Comparison of ENCODE assay signal across 27 mouse cellular contexts in genomic region chr1:73764611-73765333, GRCm38 (mm10).
DNase-seq lines count a peak whose midpoint lies in the region; ATAC-seq lines count a peak whose summit lies in the region.
"Had no signal": no experiment of that assay in that cellular context is flagged by ENCODE, and none has a peak within 500 bp of the region (broad histone marks: within the 10 kb centered on the region; RNA-seq: fewer than 3 reads in every experiment).

No protein-coding gene starts in this region.

- no peak overlapping the region for H3K4me3 ChIP-seq in heart, embryonic 12.5 days
- no peak overlapping the region for H3K4me3 ChIP-seq in midbrain, embryonic 14.5 days (replicated peaks; ENCODE audit: low read depth, low read length)
- no peak overlapping the region for H3K4me3 ChIP-seq in midbrain, embryonic 13.5 days (replicated peaks)
- H3K4me3 ChIP-seq in limb, embryonic 11.5 days (ENCODE audit: low read depth, low read length) = no peak overlapping the region
- H3K4me3 ChIP-seq: embryonic facial prominence, embryonic 12.5 days; kidney, embryonic 15.5 days; layer of hippocampus, adult 2 months; left cerebral cortex, adult 2 months; liver, embryonic 15.5 days had no signal

- no peak for ATAC-seq in heart, embryonic 12.5 days (ENCODE audit: insufficient number of reproducible peaks, low FRiP score)
- ATAC-seq in midbrain, embryonic 14.5 days (ENCODE audit: low FRiP score, low TSS enrichment) = no peak
- no peak for ATAC-seq in midbrain, embryonic 13.5 days
- ATAC-seq in limb, embryonic 11.5 days (ENCODE audit: insufficient number of reproducible peaks, low FRiP score, low TSS enrichment, low read depth) = 0 out of 2 replicates have a peak, but pooled peaks have one; percentile 47
- ATAC-seq: CD4-positive, CD25-positive, alpha-beta regulatory T cell, adult 4 months; forebrain, embryonic 16.5 days had no signal

- 43% methylated on average over 5 of the region's 5 CpGs for WGBS in heart, embryonic 12.5 days
- 36% methylated on average over 5 of the region's 5 CpGs for WGBS in midbrain, embryonic 14.5 days
- 54% methylated on average over 5 of the region's 5 CpGs for WGBS in midbrain, embryonic 13.5 days
- 30% methylated on average over 5 of the region's 5 CpGs for WGBS in limb, embryonic 11.5 days

- no peaks in the 10 kb centered on the region for H3K9me3 ChIP-seq in heart, embryonic 12.5 days (replicated peaks)
- H3K9me3 ChIP-seq in midbrain, embryonic 14.5 days (ENCODE audit: control insufficient read depth, low read length) = no peaks in the 10 kb centered on the region
- H3K9me3 ChIP-seq in midbrain, embryonic 13.5 days = no peaks in the 10 kb centered on the region
- H3K9me3 ChIP-seq in limb, embryonic 11.5 days (ENCODE audit: control insufficient read depth, low read length) = no peaks in the 10 kb centered on the region
- H3K9me3 ChIP-seq: embryonic facial prominence, embryonic 12.5 days; kidney, embryonic 15.5 days; liver, embryonic 15.5 days had no signal

- H3K27me3 ChIP-seq in heart, embryonic 12.5 days (replicated peaks) = no peaks in the 10 kb centered on the region
- no peaks in the 10 kb centered on the region for H3K27me3 ChIP-seq in midbrain, embryonic 14.5 days (ENCODE audit: control insufficient read depth, insufficient read depth, low read length)
- no peaks in the 10 kb centered on the region for H3K27me3 ChIP-seq in midbrain, embryonic 13.5 days
- no peaks in the 10 kb centered on the region for H3K27me3 ChIP-seq in limb, embryonic 11.5 days (ENCODE audit: control insufficient read depth, insufficient read depth, low read length)
- H3K27me3 ChIP-seq: embryonic facial prominence, embryonic 12.5 days; kidney, embryonic 15.5 days; liver, embryonic 15.5 days had no signal

- H3K9ac ChIP-seq in heart, embryonic 12.5 days = no peak overlapping the region
- H3K9ac ChIP-seq in midbrain, embryonic 14.5 days (replicated peaks; ENCODE audit: low read length) = no peak overlapping the region
- H3K9ac ChIP-seq in midbrain, embryonic 13.5 days (replicated peaks) = no peak overlapping the region
- no peak overlapping the region for H3K9ac ChIP-seq in limb, embryonic 11.5 days (ENCODE audit: low read length)
- H3K9ac ChIP-seq: embryonic facial prominence, embryonic 12.5 days; kidney, embryonic 15.5 days; liver, embryonic 15.5 days; lung, embryonic 14.5 days had no signal

- no peaks in the 10 kb centered on the region for H3K4me1 ChIP-seq in heart, embryonic 12.5 days (replicated peaks)
- H3K4me1 ChIP-seq in midbrain, embryonic 14.5 days (ENCODE audit: control insufficient read depth, insufficient read depth, low read length) = no peaks in the 10 kb centered on the region
- H3K4me1 ChIP-seq in midbrain, embryonic 13.5 days (replicated peaks) = no peaks in the 10 kb centered on the region; the same call in 1 of the 2 replicates
- H3K4me1 ChIP-seq in limb, embryonic 11.5 days (ENCODE audit: control insufficient read depth, insufficient read depth, low read length) = 0 out of 2 replicates have a peak, but pooled peaks cover 7% of the 10 kb centered on the region
- H3K4me1 ChIP-seq: liver, embryonic 15.5 days had no signal

- H3K27ac ChIP-seq in heart, embryonic 12.5 days (ENCODE audit: poor library complexity, severe bottlenecking) = no peak overlapping the region
- no peak overlapping the region for H3K27ac ChIP-seq in midbrain, embryonic 14.5 days (replicated peaks; ENCODE audit: low read depth, low read length)
- H3K27ac ChIP-seq in midbrain, embryonic 13.5 days = no peak overlapping the region
- H3K27ac ChIP-seq in limb, embryonic 11.5 days (replicated peaks; ENCODE audit: low read depth, low read length) = peak overlapping the region; percentile 56; the same call in 1 of the 2 replicates
- H3K27ac ChIP-seq: kidney, embryonic 15.5 days; layer of hippocampus, adult 2 months; left cerebral cortex, adult 2 months; liver, embryonic 15.5 days had no signal

- H3K36me3 ChIP-seq in heart, embryonic 12.5 days = no peaks in the 10 kb centered on the region
- no peaks in the 10 kb centered on the region for H3K36me3 ChIP-seq in midbrain, embryonic 14.5 days (ENCODE audit: control insufficient read depth, insufficient read depth, low read length)
- no peaks in the 10 kb centered on the region for H3K36me3 ChIP-seq in midbrain, embryonic 13.5 days
- H3K36me3 ChIP-seq in limb, embryonic 11.5 days (ENCODE audit: control insufficient read depth, insufficient read depth, low read length) = no peaks in the 10 kb centered on the region
- H3K36me3 ChIP-seq: embryonic facial prominence, embryonic 12.5 days; kidney, embryonic 15.5 days; liver, embryonic 15.5 days had no signal

- H3K4me2 ChIP-seq in heart, embryonic 12.5 days = no peak overlapping the region
- no peak overlapping the region for H3K4me2 ChIP-seq in midbrain, embryonic 14.5 days (ENCODE audit: low read length)
- no peak overlapping the region for H3K4me2 ChIP-seq in midbrain, embryonic 13.5 days (replicated peaks)
- no peak overlapping the region; the same call in 1 of the 2 replicates for H3K4me2 ChIP-seq in limb, embryonic 11.5 days (ENCODE audit: low read depth, severe bottlenecking)
- H3K4me2 ChIP-seq: embryonic facial prominence, embryonic 12.5 days; heart, embryonic 11.5 days; kidney, embryonic 15.5 days; liver, embryonic 15.5 days; lung, embryonic 14.5 days; midbrain, embryonic 11.5 days had no signal

- peak; percentile 73 for DNase-seq in heart, adult 11 months
- peak; percentile 27 for DNase-seq in midbrain, embryonic 14.5 days
- peak; percentile 49 for DNase-seq in limb, embryonic 11.5 days (ENCODE audit: low spot score)
- no peak for DNase-seq in thymus, postnatal 36 days
- no peak for DNase-seq in kidney, postnatal 25 days
- DNase-seq: adrenal gland, postnatal 14 days; cerebellum, adult 18-20 months; cerebellum, postnatal 10 days; gastrocnemius, postnatal 25 days; heart, adult 18-20 months; heart, postnatal 4 days; kidney, adult 18-20 months; kidney, postnatal 36 days; lung, embryonic 14.5 days; retina, postnatal 1 day; right cerebral cortex, postnatal 14 days had no signal

Comparison
In these comparisons a context has a peak if more than half of its experiments do, and no peak if none do; other contexts are left out.
1. DNase-seq: peak in heart, adult 11 months (single experiment), midbrain, embryonic 14.5 days (single experiment) and limb, embryonic 11.5 days (single experiment); none in thymus, postnatal 36 days (0 of 2) and kidney, postnatal 25 days (0 of 2).